Mouse (Mus musculus) Patski (cell line): ENCODE measurements around the gene Usp29. TPM values are rescaled to one million over a fixed set of nuclear protein-coding genes. Genes with fewer than 3 reads are reported as not detected.

ENCODE experiments used
- ATAC-seq: fragments of 100-300 bp; one replicate; pipeline ENCODE4 v1.8.0; 2021
- CTCF ChIA-PET: fragments of 350-600 bp; sonication (Branson Sonifier 250); formaldehyde crosslinking; loops from one replicate; lab custom pipeline; 2022; ENCODE audit warnings: inconsistent platforms; lab: Charles Lee
- POLR2A ChIA-PET: fragments of 350-600 bp; sonication (Branson Sonifier 250); formaldehyde crosslinking; loops from one replicate; lab custom pipeline; 2022; ENCODE audit warnings: antibody characterized with exemption, inconsistent platforms; lab: Charles Lee
- DNase-seq: peaks from one replicate; pipeline ENCODE4 v3.0.0-alpha.2; 2011; ENCODE audit warnings: low read depth, low spot score
- H3K27me3 ChIP-seq: fragments of 371-371 bp; one replicate; pipeline ENCODE4 v1.5.1; 2021
- CTCF ChIP-seq: fragments of 100-300 bp; IDR thresholded peaks from one replicate; pipeline ENCODE4 v1.5.1; 2021
- in situ Hi-C: fragments of 300-500 bp; cut with MboI; formaldehyde crosslinking; loops from 3 replicates; pipeline ENCODE4 v1.11.1; 2018; ENCODE audit warnings: low pct_unique_long_range_greater_than_20kb, mixed read lengths
- polyA plus RNA-seq: library from polyadenylated mRNA; unstranded; gene quantifications from one replicate; pipeline ENCODE4 v1.2.3, GENCODE M21; 2021

The Usp29 gene
- polyA plus RNA-seq, 1 experiment from 2014 or later = 4.3 TPM

- H3K27me3 ChIP-seq = no peaks in the 10 kb centered on the region
- TF ChIP-seq CTCF = peak; percentile 61
- POLR2A ChIA-PET = no interaction called here
- CTCF ChIA-PET = interaction anchor here (0.8 to 2.7 kb wide), 8 partner anchors 10 to 369 kb away, joined by 3 to 17 read pairs (median 4); no protein-coding TSS in a partner anchor
- DNase-seq = peak; percentile 63
- in situ Hi-C loops = loop anchor here (5.0 kb wide), 1 partner anchor 367 kb away; the partner anchor contains the start of gene Zfp78
- ATAC-seq = peak; percentile 42
Observed at GRCm38 (mm10) chr7:6729061-6729817, 1.1 kb upstream of the Usp29 start.

DNA sequence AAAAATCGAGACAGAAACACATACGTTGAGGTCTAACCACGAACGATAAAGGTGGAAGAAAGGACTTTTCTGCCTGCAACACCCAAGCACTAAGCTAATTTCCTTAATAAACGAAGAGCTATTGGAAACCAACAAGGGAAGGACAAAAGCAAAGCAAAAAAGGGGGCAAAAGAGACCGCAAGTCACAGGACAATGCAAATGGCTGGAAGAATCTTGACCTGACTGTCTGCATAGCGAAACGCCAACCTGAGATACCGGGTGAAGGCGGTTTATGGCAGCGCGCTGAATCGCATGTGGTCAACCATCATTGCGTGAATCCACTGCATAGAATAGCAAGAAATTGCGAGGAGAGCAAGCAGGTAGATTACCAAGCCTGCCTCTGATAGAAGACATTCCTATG is 423 bp downstream of the Usp29 start:
- no peaks in the 10 kb centered on the region for H3K27me3 ChIP-seq
- in situ Hi-C loops = no loop called here
- ChIA-PET CTCF (interaction anchor here (1.8 to 2.2 kb wide), 3 partner anchors 9 to 206 kb away, joined by 4 to 7 read pairs (median 6); no protein-coding TSS in a partner anchor), POLR2A (no interaction called here)
- no peak for ATAC-seq
- TF ChIP-seq CTCF = no peak
- no peak for DNase-seq

DNA sequence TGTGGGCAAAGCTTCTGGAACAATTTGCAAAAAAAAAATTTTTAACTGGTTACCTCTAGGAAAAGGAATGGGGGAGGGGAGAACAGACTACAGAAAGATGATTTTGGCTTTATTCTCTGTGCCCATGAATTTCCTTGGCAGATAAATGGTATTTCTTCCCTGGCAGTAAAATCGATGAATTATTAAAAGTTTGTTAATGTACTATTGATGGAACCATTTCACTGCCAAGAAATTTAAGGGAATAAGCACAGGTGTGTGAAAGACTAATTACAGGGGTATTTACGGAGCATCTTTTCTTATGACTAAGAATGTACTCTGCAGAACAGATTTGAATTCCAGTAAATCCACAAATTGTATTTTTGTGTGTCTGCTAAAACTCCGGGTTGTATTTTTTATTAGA is 995 bp downstream of the Usp29 start:
- DNase-seq = no peak
- POLR2A ChIA-PET = no interaction called here
- no peak for TF ChIP-seq CTCF
- in situ Hi-C loops = no loop called here
- no peaks in the 10 kb centered on the region for H3K27me3 ChIP-seq
- ATAC-seq = no peak
- CTCF ChIA-PET = interaction anchor here (2.2 kb wide), 1 partner anchor 16 kb away, joined by 6 read pairs; no protein-coding TSS in a partner anchor

- ATAC-seq = no peak
- in situ Hi-C loops = no loop called here
- ChIA-PET CTCF (interaction anchor here (0.8 to 2.2 kb wide), 2 partner anchors 9 to 15 kb away, joined by 4 to 6 read pairs; no protein-coding TSS in a partner anchor), POLR2A (no interaction called here)
- DNase-seq = no peak
- TF ChIP-seq CTCF = no peak
- H3K27me3 ChIP-seq = no peaks in the 10 kb centered on the region
Observed at GRCm38 (mm10) chr7:6731930-6732329, 1.6 kb downstream of the Usp29 start.

DNA sequence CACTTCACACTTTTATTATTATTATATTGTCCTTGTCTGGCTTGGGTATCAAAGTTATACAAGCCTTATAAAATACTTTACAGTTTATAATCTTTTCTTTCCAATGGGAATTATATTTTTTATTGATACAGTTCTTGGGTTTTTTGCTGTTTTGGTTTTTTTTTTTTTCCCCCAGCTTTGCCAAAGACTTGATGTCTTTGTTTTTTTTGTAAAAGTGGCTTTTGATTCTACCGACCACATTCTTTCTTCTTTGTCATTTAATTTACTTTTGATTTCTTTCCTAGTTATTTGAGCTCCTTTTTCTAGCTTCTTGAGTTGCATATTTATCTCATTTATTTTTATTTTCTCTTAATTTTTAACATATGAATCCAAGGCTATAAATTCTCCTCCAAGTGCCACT is 5.7 kb downstream of the Usp29 start:
- TF ChIP-seq CTCF = no peak
- POLR2A ChIA-PET = no interaction called here

DNA sequence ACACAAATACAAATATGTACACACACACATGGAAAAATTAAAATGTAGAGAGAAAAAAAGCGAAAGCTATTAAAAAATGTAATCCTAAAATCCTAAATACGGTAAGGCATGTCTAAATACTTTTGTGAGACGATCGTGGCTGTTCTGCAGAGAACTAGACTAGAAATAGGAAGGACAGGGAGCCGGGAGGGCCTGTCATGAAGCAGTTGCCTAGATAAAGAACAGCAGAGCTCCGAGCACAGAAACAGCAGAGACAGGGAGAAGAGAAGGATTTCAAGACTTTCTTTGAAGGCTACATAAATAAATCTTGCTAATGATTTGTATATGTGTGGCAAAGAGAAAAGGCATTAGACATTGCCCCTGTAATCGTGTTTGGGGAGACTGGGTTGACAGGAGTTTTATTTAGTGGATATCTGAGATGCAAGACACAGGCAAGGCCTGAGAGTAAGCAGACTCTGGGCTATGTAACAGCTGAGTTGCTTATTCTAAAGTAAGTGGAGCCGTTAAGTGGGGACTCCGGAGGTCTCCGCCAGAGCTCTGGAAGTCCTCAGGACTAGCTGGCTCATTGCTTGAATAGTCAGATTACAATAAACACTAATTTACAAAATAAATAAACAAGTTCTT is 14.0 kb downstream of the Usp29 start:
- ATAC-seq = no peak
- no peak for DNase-seq
- no peaks in the 10 kb centered on the region for H3K27me3 ChIP-seq
- in situ Hi-C loops = no loop called here
- no peak for TF ChIP-seq CTCF
- POLR2A ChIA-PET = no interaction called here
- CTCF ChIA-PET = interaction anchor here (1.3 to 1.6 kb wide), 2 partner anchors 25 to 32 kb away, joined by 3 to 4 read pairs; no protein-coding TSS in a partner anchor

More for the DNA sequence above, 5.7 kb downstream of the Usp29 start:
- DNase-seq (no peak), ATAC-seq (no peak)
- in situ Hi-C loops = no loop called here
- H3K27me3 ChIP-seq = no peaks in the 10 kb centered on the region
- CTCF ChIA-PET = interaction anchor here (0.7 to 1.1 kb wide), 3 partner anchors 12 to 177 kb away, joined by 3 to 6 read pairs (median 3); no protein-coding TSS in a partner anchor

- H3K27me3 ChIP-seq = no peaks in the 10 kb centered on the region
- ChIA-PET POLR2A (no interaction called here), CTCF (interaction anchor here (1.4 to 2.6 kb wide), 3 partner anchors 10 to 169 kb away, joined by 3 to 6 read pairs (median 4); no protein-coding TSS in a partner anchor)
- TF ChIP-seq CTCF = no peak
- DNase-seq (no peak), ATAC-seq (peak; percentile 21)
- in situ Hi-C loops = no loop called here
Observed at GRCm38 (mm10) chr7:6749196-6749595, 18.8 kb downstream of the Usp29 start.

GRCm38 (mm10) chr7:6753440-6753839 is 23.1 kb downstream of the Usp29 start:
- DNase-seq (no peak), ATAC-seq (no peak)
- in situ Hi-C loops = no loop called here
- no peak for TF ChIP-seq CTCF
- ChIA-PET CTCF (interaction anchor here (2.4 kb wide), 1 partner anchor 22 kb away, joined by 7 read pairs; no protein-coding TSS in a partner anchor), POLR2A (interaction anchor here (1.1 kb wide), 1 partner anchor 33 kb away, joined by 3 read pairs; no protein-coding TSS in a partner anchor)
- H3K27me3 ChIP-seq = no peaks in the 10 kb centered on the region

GRCm38 (mm10) chr7:6756777-6757291 is 26.5 kb downstream of the Usp29 start:
- ChIA-PET POLR2A (interaction anchor here (0.5 kb wide), 1 partner anchor 145 kb away, joined by 3 read pairs; no protein-coding TSS in a partner anchor), CTCF (no interaction called here)
- TF ChIP-seq CTCF = no peak
- H3K27me3 ChIP-seq = no peaks in the 10 kb centered on the region
- DNase-seq (no peak), ATAC-seq (no peak)
- in situ Hi-C loops = no loop called here

GRCm38 (mm10) chr7:6759698-6760097 is 29.3 kb downstream of the Usp29 start:
- ChIA-PET CTCF (interaction anchor here (1.0 to 1.8 kb wide), 2 partner anchors 11 to 17 kb away, joined by 3 to 6 read pairs; no protein-coding TSS in a partner anchor), POLR2A (no interaction called here)
- no peak for DNase-seq
- TF ChIP-seq CTCF = no peak
- H3K27me3 ChIP-seq = no peaks in the 10 kb centered on the region
- in situ Hi-C loops = no loop called here
- ATAC-seq = no peak
